Mouse (Mus musculus) megakaryocyte, embryonic 14.5 days (primary cell): ENCODE measurements around the gene Frmd4b.

Experiments used
- FLI1 ChIP-seq: IDR thresholded peaks from 2 replicates; pipeline ENCODE4 v1.6.1; 2012; ENCODE audit warnings: low read length, inconsistent platforms, mixed read lengths
- GATA1 ChIP-seq: IDR thresholded peaks from 3 replicates; pipeline ENCODE4 v1.6.1; 2012; ENCODE audit warnings: mixed read lengths, low read length, inconsistent platforms, borderline replicate concordance

DNA sequence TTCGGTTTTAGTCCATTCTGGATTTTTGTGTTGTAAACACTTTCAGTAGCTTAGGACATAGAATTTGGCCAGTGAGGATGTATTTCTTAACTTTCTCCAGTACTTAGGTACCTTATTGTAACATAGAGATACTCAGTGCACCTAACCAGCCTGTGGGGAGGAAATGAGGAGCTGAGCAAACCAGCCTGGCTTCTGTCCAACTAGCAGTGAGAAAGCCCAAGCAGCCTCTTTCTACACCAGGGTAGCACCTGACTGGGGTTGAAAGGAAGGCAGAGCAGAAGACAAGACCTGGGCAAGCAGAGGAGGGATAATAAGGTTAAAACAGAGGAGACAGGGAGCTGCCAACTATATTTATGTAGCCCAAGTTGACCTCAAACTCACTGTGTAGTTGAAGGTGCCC lies 333.7 kb downstream of the Frmd4b start:
- TF ChIP-seq GATA1 = no peak
- TF ChIP-seq FLI1 = no peak
